Comparison of ENCODE assay signal across 15 mouse cellular contexts in the genomic region with DNA sequence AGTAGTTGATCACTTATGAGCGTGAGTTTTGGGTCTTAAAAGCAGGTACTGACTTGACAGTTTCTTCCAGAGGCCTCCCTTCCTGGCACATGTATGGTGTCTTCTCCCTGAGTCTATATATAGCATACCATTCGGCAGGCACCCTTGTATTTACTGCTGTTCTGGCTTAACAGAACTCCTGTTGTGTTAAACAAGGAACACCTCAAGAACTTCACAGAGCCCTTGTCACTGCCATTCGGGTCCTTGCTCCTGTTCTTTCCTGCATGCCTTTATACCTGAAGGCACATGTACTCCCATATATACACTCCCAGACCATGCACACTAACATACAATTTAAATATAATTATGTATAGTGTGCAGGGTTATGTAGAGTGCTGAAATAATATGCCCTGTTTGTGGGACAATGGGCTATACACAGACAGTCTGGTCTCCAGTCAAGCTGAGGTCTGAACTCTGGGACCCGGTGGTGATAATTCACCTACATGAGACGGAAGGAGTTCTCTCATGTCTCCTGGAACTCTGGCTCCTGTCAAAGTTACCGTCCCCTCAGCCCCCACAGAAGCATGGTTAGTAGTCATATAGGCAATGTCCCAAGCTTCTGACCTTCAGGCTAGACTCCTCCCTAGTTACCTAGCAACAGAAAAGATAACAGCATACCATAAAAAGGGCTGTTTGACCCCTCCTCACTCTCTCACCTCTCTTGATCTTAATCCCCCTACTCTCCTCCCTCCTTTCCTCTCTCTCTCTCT. TPM values are rescaled to one million over a fixed set of nuclear protein-coding genes. Genes with fewer than 3 reads are reported as not detected.
DNase-seq lines count a peak whose midpoint lies in the region.
"Not testable (repeated sequence)": the region's sequence is repeated elsewhere in the genome, so short reads cannot be mapped to it uniquely, and the experiment has no call there.
"Had no signal": no experiment of that assay in that cellular context is flagged by ENCODE, and none has a peak within 500 bp of the region (broad histone marks: within the 10 kb centered on the region; RNA-seq: fewer than 3 reads in every experiment).

No protein-coding gene starts in this region.

- H3K4me1 ChIP-seq in heart, embryonic 10.5 days = not testable (repeated sequence)

- not testable (repeated sequence) for H3K4me3 ChIP-seq in heart, embryonic 10.5 days

- peaks cover 43% of the 10 kb centered on the region for H3K9me3 ChIP-seq in heart, embryonic 10.5 days

- not testable (repeated sequence) for H3K36me3 ChIP-seq in heart, embryonic 10.5 days

- H3K27me3 ChIP-seq in heart, embryonic 10.5 days (ENCODE audit: insufficient read depth, poor library complexity, severe bottlenecking) = not testable (repeated sequence)

- not testable (repeated sequence) for H3K27ac ChIP-seq in heart, embryonic 10.5 days

- peak; percentile 1 for DNase-seq in CD4-positive helper T cell, adult 2 months (ENCODE audit: low read depth, low spot score)
- DNase-seq in ZHBTc4 (ENCODE audit: low read depth, low spot score) = peak; percentile 12
- DNase-seq in heart, embryonic 10.5 days (ENCODE audit: low spot score) = peak; percentile 71
- DNase-seq in ovary, adult 18-20 months (ENCODE audit: low spot score) = peak; percentile 10
- DNase-seq in testis, postnatal 10 days (ENCODE audit: low spot score) = peak; percentile 45
- DNase-seq in yolk sac, embryonic 10.5 days (ENCODE audit: low spot score) = peak; percentile 3

- WGBS in heart, embryonic 10.5 days = 76% methylated on average over 6 of the region's 6 CpGs

RNA-seq across cellular contexts. Expression of gene Zfp978, which starts 37.0 kb away (rescaled TPM):
- polyA plus RNA-seq in heart, embryonic 10.5 days (2016; fragmentation: Nextera tagmentation; extraction: Ambion mirVana) = 0.14 and 0.26 TPM in 2 replicates
- polyA plus RNA-seq: adrenal gland, adult 2 months; brain, embryonic 14.5 days; embryonic facial prominence, embryonic 13.5 days; embryonic facial prominence, embryonic 15.5 days; erythroblast, embryonic 14.5 days; forebrain, embryonic 10.5 days; forebrain, embryonic 12.5 days; forebrain, embryonic 14.5 days; forebrain, embryonic 16.5 days had no signal

Comparison
In these comparisons a context has a peak if more than half of its experiments do, and no peak if none do; other contexts are left out.
1. DNase-seq: peak in every context shown above with its lines; median percentile 71 in heart, embryonic 10.5 days; 45 in testis, postnatal 10 days; 12 in ZHBTc4; 10 in ovary, adult 18-20 months; 3 in yolk sac, embryonic 10.5 days; 1 in CD4-positive helper T cell, adult 2 months.